Mouse (Mus musculus) stomach, embryonic 14.5 days (tissue): Measurements from ENCODE around the gene Irgq. TPM values are rescaled to one million over a fixed set of nuclear protein-coding genes. Genes with fewer than 3 reads are reported as not detected.

ENCODE experiments used
- ATAC-seq: fragments of 200-750 bp; cut with Nextera tagmentation; 2 replicates; pipeline ENCODE4 v1.8.0; 2017; ENCODE audit warnings: low read depth, moderate TSS enrichment; ENCODE audit not compliant: insufficient number of reproducible peaks, insufficient read depth, low FRiP score
- H3K27ac ChIP-seq: fragments of 300-500 bp; sonication (generic); 2 replicates; pipeline ENCODE4 v1.5.1; 2014; ENCODE audit warnings: mild to moderate bottlenecking, low read length, moderate library complexity, mixed read lengths
- H3K27me3 ChIP-seq: fragments of 300-500 bp; sonication (generic); 2 replicates; pipeline ENCODE4 v1.6.1; 2014; ENCODE audit warnings: low read length, control low read depth, mixed read lengths; ENCODE audit not compliant: control insufficient read depth, insufficient read depth
- H3K36me3 ChIP-seq: fragments of 300-500 bp; sonication (generic); 2 replicates; pipeline ENCODE4 v1.6.1; 2014; ENCODE audit warnings: mild to moderate bottlenecking, control low read depth, low read length, moderate library complexity, mixed read lengths; ENCODE audit not compliant: control insufficient read depth, insufficient read depth
- H3K4me1 ChIP-seq: fragments of 300-500 bp; sonication (generic); 2 replicates; pipeline ENCODE4 v1.6.1; 2014; ENCODE audit warnings: low read length, control low read depth, mixed read lengths; ENCODE audit not compliant: control insufficient read depth, insufficient read depth
- H3K4me2 ChIP-seq: fragments of 300-500 bp; sonication (generic); replicated peaks from 2 replicates; pipeline ENCODE4 v1.6.1; 2014; ENCODE audit warnings: low read depth, low read length, control low read depth
- H3K4me3 ChIP-seq: fragments of 300-500 bp; sonication (generic); 2 replicates; pipeline ENCODE4 v1.5.1; 2014; ENCODE audit warnings: low read depth, low read length, control low read depth
- H3K9ac ChIP-seq: fragments of 300-500 bp; sonication (generic); replicated peaks from 2 replicates; pipeline ENCODE4 v1.6.1; 2014; ENCODE audit warnings: low read depth, mild to moderate bottlenecking, control low read depth, low read length, moderate library complexity, mixed read lengths
- H3K9me3 ChIP-seq: fragments of 300-500 bp; sonication (generic); 2 replicates; pipeline ENCODE4 v1.6.1; 2016; ENCODE audit warnings: low read depth, low read length, control low read depth; ENCODE audit not compliant: control insufficient read depth
- WGBS: fragments of 180-500 bp; shearing (Covaris S2); extraction: QIAGEN DNeasy Blood & Tissue Kit; methylation state at CpG from one replicate; pipeline ENCODE4 v1.1.7; 2014; 5-methylcytosine and 5-hydroxymethylcytosine counted together
- polyA plus RNA-seq: library from polyadenylated mRNA; unstranded; fragments of >200 nt; fragmentation: Nextera tagmentation; extraction: Ambion mirVana; gene quantifications from 2 replicates; pipeline ENCODE4 v1.2.1, GENCODE M21; 2014

The Irgq gene
- polyA plus RNA-seq, 1 experiment from 2014 or later, result 8.9 TPM

- Histone ChIP-seq H3K9me3 (no peaks in the 10 kb centered on the region), H3K27ac (no peak overlapping the region), H3K9ac (no peak overlapping the region), H3K27me3 (no peaks in the 10 kb centered on the region), H3K4me2 (no peak overlapping the region), H3K4me1 (no peaks in the 10 kb centered on the region), H3K36me3 (peaks cover 8% of the 10 kb centered on the region), H3K4me3 (no peak overlapping the region)
- 83% methylated on average over 4 of the region's 4 CpGs for WGBS
- ATAC-seq, result no peak
Observed at GRCm38 (mm10) chr7:24539686-24540085, 9.2 kb downstream of the Irgq start.

- Histone ChIP-seq H3K9me3 (no peaks in the 10 kb centered on the region), H3K27ac (no peak overlapping the region), H3K4me2 (no peak overlapping the region), H3K4me1 (peaks cover 11% of the 10 kb centered on the region; the same call in 1 of the 2 replicates), H3K36me3 (peaks cover 3% of the 10 kb centered on the region), H3K27me3 (no peaks in the 10 kb centered on the region), H3K4me3 (no peak overlapping the region), H3K9ac (no peak overlapping the region)
- no peak for ATAC-seq
- WGBS, result 84% methylated on average over 2 of the region's 2 CpGs
Observed at GRCm38 (mm10) chr7:24544506-24544905, 14.0 kb downstream of the Irgq start.

- H3K4me2 ChIP-seq, result peak within 1 kb of the TSS; percentile 66
Observed at GRCm38 (mm10) chr7:24546068-24546614, 15.7 kb downstream of the Irgq start, which contains the start of the genes Pinlyp and Xrcc1. Gene Pinlyp, minus strand, starts transcription at chr7:24546118. Gene Xrcc1, plus strand, starts transcription at chr7:24546289.

DNA sequence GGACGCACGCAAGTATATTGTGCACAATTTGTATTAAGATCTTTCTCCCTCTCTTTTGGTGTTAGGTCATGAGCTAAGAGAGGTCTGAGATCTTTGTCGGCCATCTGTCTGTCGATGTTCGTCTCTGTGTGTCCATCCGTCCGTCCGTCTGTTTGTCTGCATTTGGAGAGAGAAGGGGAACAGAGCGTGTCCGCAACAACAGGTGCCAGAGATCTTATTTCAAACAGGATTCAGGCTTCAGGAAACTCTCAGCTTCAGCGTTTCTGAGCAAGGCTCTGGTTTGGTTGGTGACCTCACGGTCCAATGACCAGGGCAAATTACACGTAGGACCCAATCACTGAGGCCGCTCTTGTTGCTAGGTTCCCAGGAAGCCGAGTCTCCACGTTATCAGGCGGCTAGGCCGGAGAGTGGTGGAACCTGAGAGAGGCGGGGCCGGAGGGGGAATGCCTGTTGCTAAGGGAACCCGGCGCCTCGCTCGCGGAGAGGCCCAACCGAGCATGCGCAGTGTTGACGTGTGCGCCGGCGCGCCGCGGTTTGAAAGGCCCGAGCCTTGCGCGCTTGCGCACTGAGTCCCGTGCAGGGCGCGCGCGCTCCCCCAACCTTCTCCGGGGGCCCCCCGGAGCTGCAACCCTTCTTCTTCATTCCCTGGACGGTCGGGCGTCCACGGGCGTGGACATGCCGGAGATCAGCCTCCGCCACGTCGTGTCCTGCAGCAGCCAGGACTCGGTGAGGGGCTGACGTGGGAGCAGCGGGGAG is 16.3 kb downstream of the Irgq start:
- H3K36me3 ChIP-seq, result peaks cover 13% of the 10 kb centered on the region

More at GRCm38 (mm10) chr7:24546068-24546614, 15.7 kb downstream of the Irgq start, which contains the start of the genes Pinlyp and Xrcc1:
- Histone ChIP-seq H3K4me1 (peaks cover 11% of the 10 kb centered on the region; the same call in 1 of the 2 replicates), H3K4me3 (peak within 1 kb of the TSS; percentile 86), H3K27me3 (no peaks in the 10 kb centered on the region), H3K9me3 (no peaks in the 10 kb centered on the region), H3K36me3 (peaks cover 12% of the 10 kb centered on the region), H3K27ac (peak within 1 kb of the TSS; percentile 76), H3K9ac (peak within 1 kb of the TSS; percentile 73)
- WGBS, result 32% methylated on average over 13 of the region's 13 CpGs
- no peak for ATAC-seq

GRCm38 (mm10) chr7:24547534-24548036 is 17.1 kb downstream of the Irgq start:
- no peaks in the 10 kb centered on the region for H3K27me3 ChIP-seq
- peaks cover 19% of the 10 kb centered on the region for H3K36me3 ChIP-seq
- no peak overlapping the region for H3K27ac ChIP-seq
- no peak for ATAC-seq
- peak overlapping the region; percentile 86 for H3K4me3 ChIP-seq
- H3K9me3 ChIP-seq, result no peaks in the 10 kb centered on the region
- H3K9ac ChIP-seq, result peak overlapping the region; percentile 73
- WGBS, result 22% methylated on average over 13 of the region's 13 CpGs
- peak overlapping the region; percentile 66 for H3K4me2 ChIP-seq
- peaks cover 11% of the 10 kb centered on the region; the same call in 1 of the 2 replicates for H3K4me1 ChIP-seq

More for the DNA sequence above, 16.3 kb downstream of the Irgq start:
- Histone ChIP-seq H3K4me2 (peak overlapping the region; percentile 66), H3K27me3 (no peaks in the 10 kb centered on the region), H3K4me1 (peaks cover 11% of the 10 kb centered on the region; the same call in 1 of the 2 replicates), H3K27ac (peak overlapping the region; percentile 76), H3K9me3 (no peaks in the 10 kb centered on the region), H3K9ac (peak overlapping the region; percentile 73), H3K4me3 (peak overlapping the region; percentile 86)
- peak; percentile 99 for ATAC-seq
- under 1% methylated on average over 57 of the region's 57 CpGs for WGBS

- ATAC-seq, result no peak
- 85% methylated on average over 12 of the region's 12 CpGs for WGBS
- Histone ChIP-seq H3K27me3 (no peaks in the 10 kb centered on the region), H3K9ac (no peak overlapping the region), H3K4me1 (peaks cover 7% of the 10 kb centered on the region; the same call in 1 of the 2 replicates), H3K4me2 (no peak overlapping the region), H3K4me3 (no peak overlapping the region), H3K36me3 (peaks cover 31% of the 10 kb centered on the region), H3K27ac (no peak overlapping the region), H3K9me3 (no peaks in the 10 kb centered on the region)
Observed at GRCm38 (mm10) chr7:24551985-24552759, 21.7 kb downstream of the Irgq start.

GRCm38 (mm10) chr7:24555786-24556185 is 25.3 kb downstream of the Irgq start:
- Histone ChIP-seq H3K4me2 (no peak overlapping the region), H3K27me3 (no peaks in the 10 kb centered on the region), H3K4me3 (no peak overlapping the region), H3K9me3 (no peaks in the 10 kb centered on the region), H3K27ac (no peak overlapping the region), H3K4me1 (no peaks in the 10 kb centered on the region), H3K36me3 (peaks cover 37% of the 10 kb centered on the region), H3K9ac (no peak overlapping the region)
- WGBS, result 93% methylated on average over 10 of the region's 10 CpGs
- no peak for ATAC-seq

GRCm38 (mm10) chr7:24561450-24561849 is 31.0 kb downstream of the Irgq start:
- ATAC-seq, result no peak
- H3K27ac ChIP-seq, result no peak overlapping the region
- H3K27me3 ChIP-seq, result no peaks in the 10 kb centered on the region
- H3K9ac ChIP-seq, result no peak overlapping the region
- peaks cover 38% of the 10 kb centered on the region for H3K36me3 ChIP-seq
- no peak overlapping the region for H3K4me3 ChIP-seq
- no peak overlapping the region for H3K4me2 ChIP-seq
- no peaks in the 10 kb centered on the region for H3K9me3 ChIP-seq
- 86% methylated on average over 4 of the region's 4 CpGs for WGBS
- H3K4me1 ChIP-seq, result no peaks in the 10 kb centered on the region
